Mouse (Mus musculus): Measurements from ENCODE around the gene Tmem199.

DNA sequence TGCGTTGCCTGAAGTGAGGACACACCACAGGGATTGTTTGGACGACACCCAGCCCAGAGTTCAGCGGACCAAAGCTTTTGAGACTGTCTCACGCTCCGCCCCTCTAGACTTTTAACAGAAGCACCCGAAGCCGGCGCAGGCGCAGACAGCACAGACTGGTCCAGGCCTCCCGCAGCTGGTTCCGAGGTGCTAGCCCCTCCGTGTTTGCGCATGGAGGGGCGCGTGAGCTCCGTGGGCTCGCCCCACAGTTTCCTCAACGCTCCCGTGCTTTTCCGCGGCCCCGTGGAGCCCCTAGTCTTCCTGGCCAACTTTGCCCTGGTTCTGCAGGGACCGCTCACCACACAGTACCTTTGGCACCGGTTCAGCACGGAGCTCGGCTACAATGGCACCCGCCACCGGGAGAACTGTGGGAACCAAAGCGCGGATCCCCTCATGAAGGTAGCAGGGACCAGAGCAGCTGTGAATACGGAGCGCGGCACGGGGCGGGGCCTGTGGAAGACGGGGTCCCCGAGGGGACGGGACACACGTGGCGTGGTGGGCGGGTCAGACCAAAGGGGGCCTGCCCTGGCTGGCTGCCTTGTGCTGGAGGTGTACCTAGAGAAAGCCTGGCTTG lies 46.3 kb downstream of the Tmem199 start, which contains the start of gene Slc46a1:
- peak; percentile 66 for TF ChIP-seq POLR2A (IDR thresholded peaks at IDR 0.05; ENCODE audit: insufficient read length, low read depth)
- TF ChIP-seq MYOG (IDR thresholded peaks at IDR 0.05; ENCODE audit: control insufficient read depth in 1 of 3, insufficient read depth in 1 of 3, insufficient read length in 2 of 3, low read depth in 2 of 3) = peak in 1 of 3 experiments; percentile 5
- TF ChIP-seq CEBPB (IDR thresholded peaks at IDR 0.05; ENCODE audit: insufficient read depth, poor library complexity, severe bottlenecking) = no peak
- peak; percentile 12 for TF ChIP-seq POLR2AphosphoS2 (IDR thresholded peaks at IDR 0.05; ENCODE audit: insufficient read length, low read depth)
- no peak for TF ChIP-seq REST (IDR thresholded peaks at IDR 0.05; ENCODE audit: insufficient read depth, insufficient read length)
- TF ChIP-seq MAX (IDR thresholded peaks at IDR 0.05; ENCODE audit: low read depth) = no peak

Data from myocyte (in vitro differentiated cells).